Mouse (Mus musculus) urinary bladder, postnatal 4 days (tissue): ENCODE results near the gene Srcin1.

Source experiments
- DNase-seq, 2 experiments: peaks; one replicate each; pipeline ENCODE4 v3.0.0; 2021 to 2022; ENCODE audit warnings: low spot score in 2 of 2

Srcin1 gene

DNA sequence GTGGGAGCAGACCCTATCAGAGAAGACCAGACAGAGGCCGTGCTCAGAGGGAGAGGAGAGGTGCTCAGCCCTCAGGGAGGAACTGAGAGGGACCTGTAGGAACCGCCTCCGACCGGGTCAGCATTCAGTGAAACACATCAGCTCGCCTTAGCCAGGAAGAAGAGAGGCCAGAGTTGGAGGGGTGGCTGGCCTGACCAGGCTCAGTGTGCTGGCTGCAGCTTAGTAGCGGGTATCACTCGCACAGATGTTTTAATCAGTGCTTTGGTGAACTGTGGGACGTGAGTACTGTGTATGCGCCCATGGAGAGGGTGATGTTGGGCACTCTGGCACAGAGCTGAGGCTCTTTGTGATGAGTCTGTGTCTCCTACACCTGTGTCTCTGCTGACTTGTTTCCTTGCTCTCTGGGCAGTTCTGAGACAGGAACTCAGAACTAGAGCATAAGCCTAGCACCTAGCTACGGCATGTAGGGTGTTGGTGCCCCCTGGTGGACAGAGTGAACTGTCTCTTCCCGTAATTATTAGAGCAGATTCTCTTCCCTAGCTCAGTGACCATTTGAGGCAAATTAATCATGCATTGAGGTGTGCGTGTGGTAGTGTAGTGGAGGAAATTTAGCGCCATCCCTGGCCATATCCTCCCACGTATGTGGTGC, 107.2 kb downstream of the Srcin1 start:
- peak; percentile 67 to 91 for DNase-seq

DNA sequence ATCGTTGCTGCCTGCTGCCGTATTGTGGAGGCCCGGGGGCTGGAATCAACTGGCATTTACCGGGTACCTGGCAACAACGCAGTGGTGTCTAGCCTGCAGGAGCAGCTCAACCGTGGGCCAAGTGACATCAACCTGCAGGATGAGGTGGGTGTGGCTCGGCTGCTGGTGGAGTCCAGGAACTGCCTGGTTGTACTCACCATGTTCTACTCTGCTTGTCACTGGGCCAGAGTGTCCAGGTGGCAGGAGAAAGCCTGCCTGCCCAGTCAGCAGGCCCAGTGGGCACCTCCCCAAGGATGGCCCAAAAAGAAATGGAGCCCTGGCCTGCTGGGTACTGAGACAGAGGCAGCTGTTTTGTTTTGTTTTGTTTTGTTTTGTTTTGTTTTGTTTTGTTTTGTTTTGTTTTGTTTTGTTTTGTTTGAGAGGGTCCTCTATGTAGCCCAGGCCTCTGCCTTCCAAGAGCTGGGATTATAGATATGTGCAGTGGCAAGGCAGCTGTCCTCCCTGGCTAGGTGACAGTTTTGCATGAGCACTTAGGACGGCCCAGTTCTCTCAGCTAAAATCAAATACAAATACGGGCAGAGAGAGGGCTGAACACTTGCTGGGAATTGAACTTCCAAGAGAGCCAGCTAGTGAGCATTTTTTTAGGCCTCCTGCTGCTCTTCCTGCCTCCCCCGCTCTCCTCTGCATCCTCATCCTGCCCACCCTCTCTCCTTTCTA, 109.4 kb downstream of the Srcin1 start:
- DNase-seq = no peak

DNA sequence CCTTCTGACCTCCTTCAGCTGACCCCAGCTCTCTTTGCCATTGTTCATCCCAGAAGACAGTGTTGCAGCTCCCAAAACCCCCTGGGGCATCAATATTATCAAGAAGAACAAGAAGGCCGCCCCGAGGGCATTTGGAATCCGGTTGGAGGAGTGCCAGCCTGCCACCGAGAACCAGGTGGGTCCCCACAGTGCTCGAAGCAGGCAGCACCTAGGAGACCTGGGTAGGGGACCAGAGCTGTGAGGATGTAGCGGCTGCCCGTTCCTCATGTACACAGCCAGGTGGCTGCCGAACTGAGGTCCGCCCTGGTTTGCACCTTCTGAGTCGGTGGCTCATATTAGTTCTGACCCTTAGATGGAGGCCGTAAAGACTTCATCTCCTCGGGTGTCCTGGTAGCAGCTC, 110.0 kb downstream of the Srcin1 start:
- DNase-seq = no peak

DNA sequence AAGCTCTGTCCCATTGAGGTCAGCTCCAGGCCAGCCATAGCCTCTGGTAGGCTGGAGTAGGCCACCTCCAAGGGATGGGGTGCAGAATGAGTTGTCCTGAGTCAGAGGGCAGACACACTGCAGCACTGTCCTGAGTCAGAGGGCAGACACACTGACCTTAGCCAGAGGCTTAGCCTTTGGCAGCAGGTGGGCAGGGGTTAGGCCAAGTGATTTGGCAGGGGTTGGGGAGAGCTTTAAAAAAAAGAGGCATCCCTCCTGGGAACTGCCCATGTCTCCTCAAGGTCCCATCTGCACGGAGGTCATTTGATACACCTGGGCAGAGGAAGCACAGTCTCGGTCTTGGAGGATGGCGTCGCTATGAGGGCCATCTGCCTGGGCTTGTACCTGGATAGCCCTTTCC, 112.0 kb downstream of the Srcin1 start:
- no peak for DNase-seq

DNA sequence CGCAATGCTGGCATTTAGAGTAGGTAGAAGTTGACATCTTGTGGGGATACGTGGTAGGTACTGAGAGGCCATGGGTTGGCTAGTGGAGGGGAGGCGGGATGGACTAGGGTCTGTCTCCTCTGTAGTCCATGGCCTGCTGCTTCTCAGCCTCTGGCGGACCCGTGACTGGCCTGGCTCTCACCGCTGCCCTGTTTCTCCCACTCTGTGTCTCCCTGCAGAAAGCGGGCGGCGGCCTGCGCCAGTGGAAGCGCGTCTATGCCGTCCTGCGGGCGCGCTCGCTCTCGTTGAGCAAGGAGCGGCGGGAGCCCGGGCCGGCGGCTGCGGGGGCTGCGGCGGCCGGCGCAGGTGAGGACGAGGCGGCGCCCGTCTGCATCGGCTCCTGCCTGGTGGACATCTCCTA, 112.8 kb downstream of the Srcin1 start:
- DNase-seq = no peak

DNA sequence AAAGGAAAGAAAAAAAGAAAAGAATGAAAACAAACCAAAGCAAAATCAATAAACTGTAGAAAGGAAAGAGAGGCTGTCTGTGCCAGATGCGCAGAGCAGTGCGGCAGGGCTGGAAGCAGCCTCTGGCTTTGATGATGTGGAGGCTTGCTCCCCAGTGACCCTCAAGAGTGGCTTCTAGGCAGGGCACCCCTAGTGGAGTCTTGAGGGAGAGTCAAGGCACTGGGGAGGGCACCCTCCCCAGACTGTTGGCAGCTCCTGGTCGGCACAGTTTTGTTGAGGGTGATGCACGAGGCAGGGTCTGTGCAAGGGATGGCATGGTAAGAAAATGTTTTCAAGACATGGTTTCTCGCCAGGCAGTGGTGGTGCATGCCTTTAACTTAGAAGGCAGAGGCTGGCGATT, 113.4 kb downstream of the Srcin1 start:
- no peak for DNase-seq

DNA sequence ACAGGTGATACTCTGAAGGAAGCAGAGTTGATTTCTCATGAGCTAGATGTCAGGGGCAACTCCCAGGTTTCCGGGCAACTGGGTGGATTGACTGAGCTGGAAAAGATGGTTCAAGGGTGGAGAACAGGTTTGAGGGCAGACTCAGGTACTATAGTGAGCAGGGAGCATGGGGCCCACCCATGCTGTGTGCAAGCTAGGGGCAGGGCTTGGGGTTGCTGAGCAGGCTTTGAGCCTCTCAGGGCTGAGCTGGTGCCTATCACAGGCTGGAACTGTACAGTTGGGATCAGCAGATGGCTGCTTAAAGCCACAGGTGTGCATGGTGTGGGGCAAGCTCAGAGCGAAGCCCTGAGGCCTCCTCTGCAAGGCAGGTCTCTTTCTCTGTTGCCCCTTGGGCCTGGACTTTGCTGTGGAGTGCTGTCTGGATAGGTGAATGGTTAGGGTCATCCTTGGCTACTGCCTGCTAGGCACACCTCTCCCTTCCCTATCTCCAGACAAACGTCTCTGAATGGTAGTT, 114.6 kb downstream of the Srcin1 start:
- no peak for DNase-seq
